Mouse (Mus musculus) CH12.LX (cell line): Measurements from ENCODE around the gene Syde1.

Experiments
- CTCF ChIP-seq, 2 experiments: IDR thresholded peaks in 1 of 2; conservative IDR thresholded peaks in 1 of 2; 2 replicates each; pipeline ENCODE4 v1.5.1; 2011 to 2012; ENCODE audit warnings: low read depth in 2 of 2, low read length in 2 of 2, improper control_type of control experiment in 1 of 2, inconsistent platforms in 1 of 2, mild to moderate bottlenecking in 1 of 2, moderate library complexity in 1 of 2
- E2F4 ChIP-seq: IDR thresholded peaks from 2 replicates; pipeline ENCODE4 v1.6.1; 2011; ENCODE audit warnings: low read depth, low read length, improper control_type of control experiment; ENCODE audit not compliant: insufficient replicate concordance
- EP300 ChIP-seq: IDR thresholded peaks from 2 replicates; pipeline ENCODE4 v1.6.1; 2011; ENCODE audit warnings: low read length, improper control_type of control experiment
- ETS1 ChIP-seq: conservative IDR thresholded peaks from 2 replicates; pipeline ENCODE4 v1.6.1; 2012; ENCODE audit warnings: low read depth, mild to moderate bottlenecking, inconsistent platforms, low read length, improper control_type of control experiment, moderate library complexity
- HCFC1 ChIP-seq: IDR thresholded peaks from 2 replicates; pipeline ENCODE4 v1.6.1; 2012; ENCODE audit warnings: low read depth, mild to moderate bottlenecking, inconsistent platforms, low read length, improper control_type of control experiment
- JUND ChIP-seq: conservative IDR thresholded peaks from 2 replicates; pipeline ENCODE4 v1.6.1; 2011; ENCODE audit warnings: low read depth, low read length, improper control_type of control experiment
- NRF1 ChIP-seq: IDR thresholded peaks from 2 replicates; pipeline ENCODE4 v1.6.1; 2014; ENCODE audit warnings: low read depth, mild to moderate bottlenecking, inconsistent platforms, low read length, improper control_type of control experiment, moderate library complexity
- POLR2A ChIP-seq: IDR thresholded peaks from 2 replicates; pipeline ENCODE4 v1.6.1; 2011; ENCODE audit warnings: low read depth, mild to moderate bottlenecking, improper control_type of control experiment, low read length
- POLR2AphosphoS2 ChIP-seq: IDR thresholded peaks from 2 replicates; pipeline ENCODE4 v1.6.1; 2011; ENCODE audit warnings: low read depth, low read length, improper control_type of control experiment
- RAD21 ChIP-seq: IDR thresholded peaks from 2 replicates; pipeline ENCODE4 v1.6.1; 2011; ENCODE audit warnings: low read depth, mild to moderate bottlenecking, low read length, improper control_type of control experiment, moderate library complexity
- TBP ChIP-seq: conservative IDR thresholded peaks from 2 replicates; pipeline ENCODE4 v1.6.1; 2011; ENCODE audit warnings: low read depth, low read length, improper control_type of control experiment
- UBTF ChIP-seq: IDR thresholded peaks from 2 replicates; pipeline ENCODE4 v1.6.1; 2012; ENCODE audit warnings: low read depth, mild to moderate bottlenecking, inconsistent platforms, low read length, improper control_type of control experiment, moderate library complexity
- ZNF384 ChIP-seq: IDR thresholded peaks from 2 replicates; pipeline ENCODE4 v1.6.1; 2012; ENCODE audit warnings: low read depth, low read length, improper control_type of control experiment, inconsistent platforms

DNA sequence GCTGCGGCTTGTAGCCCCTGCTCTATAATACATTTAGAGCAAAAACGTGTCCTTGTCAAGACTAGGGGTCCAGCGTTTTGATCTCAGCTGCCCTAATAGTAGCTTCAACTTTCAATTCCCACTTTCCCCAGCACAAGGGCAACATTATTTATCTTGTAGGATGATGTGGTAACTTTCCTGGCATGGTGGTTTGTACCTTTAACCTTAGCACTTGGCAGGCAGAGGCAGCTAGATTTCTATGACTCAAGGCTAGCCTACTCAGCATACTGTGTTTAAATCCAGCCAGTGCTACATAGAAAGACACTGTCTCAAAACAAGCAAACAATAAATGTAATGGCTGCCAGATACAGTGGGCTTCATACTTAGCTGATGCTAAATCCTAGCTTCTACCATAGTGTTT, 15.8 kb upstream of the Syde1 start:
- TF ChIP-seq NRF1 (no peak), POLR2A (no peak), HCFC1 (no peak), CTCF (conservative IDR thresholded peaks at IDR 0.05 in 1 of 2, IDR thresholded peaks at IDR 0.05 in 1 of 2; ENCODE audit: low read depth in 2 of 2, low read length in 2 of 2) (no peak), ETS1 (no peak), JUND (no peak), E2F4 (no peak), UBTF (no peak), EP300 (no peak), RAD21 (no peak), TBP (no peak), ZNF384 (no peak), POLR2AphosphoS2 (no peak)
